ENCODE assay signal across 9 mouse cellular contexts in genomic region chr6:91679095-91679577, GRCm38 (mm10). TPM values are rescaled to one million over a fixed set of nuclear protein-coding genes. Genes with fewer than 3 reads are reported as not detected.
DNase-seq lines count a peak whose midpoint lies in the region; ATAC-seq lines count a peak whose summit lies in the region.
"Had no signal": no experiment of that assay in that cellular context is flagged by ENCODE, and none has a peak within 500 bp of the region (broad histone marks: within the 10 kb centered on the region; RNA-seq: fewer than 3 reads in every experiment).

No protein-coding gene starts in this region.

- H3K36me3 ChIP-seq in liver, embryonic 13.5 days: no peaks in the 10 kb centered on the region

- peak; percentile 73 to 84 for DNase-seq in cerebellum, postnatal 10 days
- no peak for DNase-seq in cerebellum, adult 8-10 months
- peak; percentile 93 for DNase-seq in A20 (ENCODE audit: low read depth, low spot score)
- DNase-seq in c-Kit-positive CD71-negative TER-119-negative erythroid progenitor cells, embryonic 14.5 days (ENCODE audit: low read depth): peak; percentile 65
- peak; percentile 55 to 62 for DNase-seq in heart, postnatal 14 days
- DNase-seq in liver, embryonic 13.5 days: peak; percentile 50
- peak; percentile 20 for DNase-seq in right cerebral cortex, postnatal 4 days
- DNase-seq in embryo, embryonic 10 days (ENCODE audit: low spot score): no peak

- peak overlapping the region; percentile 62 for H3K9ac ChIP-seq in liver, embryonic 13.5 days

- no peaks in the 10 kb centered on the region for H3K9me3 ChIP-seq in liver, embryonic 13.5 days (replicated peaks)

- peak overlapping the region; percentile 42 for H3K4me3 ChIP-seq in liver, embryonic 13.5 days (replicated peaks)

- H3K4me2 ChIP-seq in liver, embryonic 13.5 days: peak overlapping the region; percentile 61

- no peaks in the 10 kb centered on the region for H3K27me3 ChIP-seq in liver, embryonic 13.5 days
- H3K27me3 ChIP-seq: Patski had no signal

- peak overlapping the region; percentile 70 for H3K27ac ChIP-seq in liver, embryonic 13.5 days

- peak; percentile 18 for ATAC-seq in liver, embryonic 13.5 days (ENCODE audit: low read depth)
- ATAC-seq: Patski had no signal

- H3K4me1 ChIP-seq in liver, embryonic 13.5 days (replicated peaks): peaks cover 35% of the 10 kb centered on the region

- WGBS in liver, embryonic 13.5 days (ENCODE audit: insufficient replicate concordance): 31% methylated on average over 10 of the region's 10 CpGs

- intact Hi-C loops in heart, postnatal 14 days (cut with DNase I): no loop called here

RNA-seq across cellular contexts. Expression of gene Slc6a6, which starts 4.7 kb away (rescaled TPM):
- total RNA-seq in heart, postnatal 14 days (2021): 100 to 1,000 TPM; 117 to 145 TPM
- polyA plus RNA-seq in liver, embryonic 13.5 days (2015; fragmentation: Nextera tagmentation; extraction: Ambion mirVana): 21.7 and 23.3 TPM in 2 replicates

Comparison
In these comparisons a context has a peak if more than half of its experiments do, and no peak if none do; other contexts are left out.
1. DNase-seq: peak in cerebellum, postnatal 10 days (2 of 2), A20 (single experiment), c-Kit-positive CD71-negative TER-119-negative erythroid progenitor cells, embryonic 14.5 days (single experiment), heart, postnatal 14 days (2 of 2), liver, embryonic 13.5 days (single experiment) and right cerebral cortex, postnatal 4 days (single experiment); none in cerebellum, adult 8-10 months (single experiment) and embryo, embryonic 10 days (single experiment).